Mouse (Mus musculus) layer of hippocampus, adult 18-20 months (tissue): ENCODE data around the gene Tmem184b. TPM values are rescaled to one million over a fixed set of nuclear protein-coding genes. Genes with fewer than 3 reads are reported as not detected.
A peak's percentile ranks its signal among the peaks of the same experiment; 100 is the strongest.

Experiments
- DNase-seq, 2 experiments: peaks; one replicate each; pipeline ENCODE4 v3.0.0; 2022; ENCODE audit warnings: low spot score in 2 of 2
- total RNA-seq, 2 experiments: library from RNA; stranded (reverse); gene quantifications; 2 replicates each; pipeline ENCODE4 v1.2.3; 2021

Gene Tmem184b
- total RNA-seq, 2 experiments from 2014 or later, result 55.0 to 57.9 TPM

- DNase-seq, result no peak
Measured at GRCm38 (mm10) chr15:79369452-79370280, 33.7 kb downstream of the Tmem184b start.

DNA sequence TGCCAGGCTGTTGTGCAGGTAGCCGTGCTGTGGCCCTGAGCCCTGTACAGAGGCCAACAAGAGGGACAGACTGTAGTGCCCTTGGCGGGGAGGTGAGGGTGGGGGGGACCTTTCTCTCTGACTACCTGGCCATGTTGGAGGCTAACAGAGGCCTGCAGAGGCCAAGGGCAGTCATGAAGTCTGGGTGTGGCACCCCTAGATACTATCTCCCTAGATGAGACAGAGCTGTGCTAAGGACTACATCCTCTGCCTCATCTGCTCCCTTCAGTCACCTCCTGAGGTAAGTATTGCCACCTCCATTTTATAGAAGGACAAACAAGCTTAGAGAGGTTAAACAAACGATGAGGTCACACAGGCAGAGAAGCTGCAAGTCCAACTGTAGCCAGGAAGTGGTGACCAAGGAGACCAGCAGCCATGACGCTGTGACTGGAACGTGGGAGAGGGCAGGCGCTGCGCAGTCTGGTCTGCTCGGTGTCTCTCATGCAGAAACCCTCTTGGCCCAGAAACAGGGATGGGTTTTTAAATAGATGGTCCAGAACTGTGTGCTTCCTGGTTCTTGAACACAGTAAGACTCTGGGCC, 34.4 kb downstream of the Tmem184b start:
- DNase-seq, result no peak

DNA sequence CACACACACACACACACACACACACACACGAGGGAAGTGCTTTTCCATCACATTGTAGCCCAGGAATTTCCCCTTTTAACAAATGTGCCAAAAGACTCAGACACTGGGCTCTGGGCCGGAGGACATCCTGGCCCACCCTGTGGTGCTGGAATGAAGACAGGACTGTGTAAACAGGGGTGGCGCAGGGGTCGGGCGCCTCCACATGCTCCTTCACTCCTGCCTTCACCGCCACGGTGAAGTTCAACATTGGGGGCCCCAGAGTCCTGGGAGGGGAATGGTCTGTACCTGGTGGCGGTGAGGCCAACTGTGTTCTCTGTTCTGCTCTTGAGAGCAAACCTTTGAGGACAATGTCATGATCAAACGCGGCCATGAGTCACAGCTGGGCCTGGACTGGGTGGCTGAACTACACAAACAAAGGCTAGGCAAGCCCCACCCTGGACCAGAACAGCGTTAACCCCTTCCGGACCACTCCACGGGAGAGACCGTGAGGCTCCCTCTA, 35.0 kb downstream of the Tmem184b start:
- no peak for DNase-seq

- DNase-seq, result no peak
Measured at GRCm38 (mm10) chr15:79366402-79366801, 37.0 kb downstream of the Tmem184b start.

DNA sequence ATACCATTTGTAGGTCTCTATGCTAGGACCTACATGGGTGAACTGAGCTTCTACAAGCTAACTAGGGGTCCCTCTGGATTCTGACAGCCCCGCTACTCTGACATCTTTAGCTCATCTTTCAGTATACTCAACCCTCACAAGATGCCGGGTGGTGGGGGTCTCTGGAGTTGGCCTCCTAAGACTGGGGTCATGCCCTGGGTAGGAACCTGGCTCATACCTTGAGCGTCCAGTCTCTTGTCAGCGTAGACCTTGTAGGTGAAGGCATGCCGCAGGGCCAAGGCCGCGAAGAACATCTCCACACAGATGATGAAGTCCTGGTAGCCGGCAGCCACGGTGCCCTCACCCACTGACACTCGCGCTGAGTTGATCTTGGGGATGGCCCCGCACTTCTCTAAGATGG, 38.3 kb downstream of the Tmem184b start:
- no peak for DNase-seq

GRCm38 (mm10) chr15:79364120-79364519, 39.2 kb downstream of the Tmem184b start:
- DNase-seq, result no peak

DNA sequence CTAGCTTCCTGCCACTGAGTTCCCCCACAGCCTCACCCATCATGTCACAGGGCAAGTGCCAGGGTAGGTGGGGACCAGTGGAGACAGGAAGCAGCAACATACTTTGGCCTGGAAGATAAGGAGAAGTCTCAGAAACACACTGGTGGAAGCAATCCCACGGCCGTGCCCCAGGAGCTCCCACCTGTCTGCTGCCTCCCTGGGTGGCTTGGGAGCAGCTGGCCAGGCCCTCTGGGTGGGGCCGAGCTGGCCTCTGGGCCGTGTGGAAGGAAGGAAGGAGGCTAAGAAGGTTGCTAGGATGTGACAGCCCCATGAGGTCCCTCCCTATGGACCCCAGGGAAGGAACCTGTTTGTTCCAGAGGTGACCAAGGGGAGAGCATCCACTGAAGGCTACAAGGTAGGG, 42.3 kb downstream of the Tmem184b start:
- no peak for DNase-seq

- DNase-seq, result no peak
Measured at GRCm38 (mm10) chr15:79360371-79360770, 43.0 kb downstream of the Tmem184b start.

DNA sequence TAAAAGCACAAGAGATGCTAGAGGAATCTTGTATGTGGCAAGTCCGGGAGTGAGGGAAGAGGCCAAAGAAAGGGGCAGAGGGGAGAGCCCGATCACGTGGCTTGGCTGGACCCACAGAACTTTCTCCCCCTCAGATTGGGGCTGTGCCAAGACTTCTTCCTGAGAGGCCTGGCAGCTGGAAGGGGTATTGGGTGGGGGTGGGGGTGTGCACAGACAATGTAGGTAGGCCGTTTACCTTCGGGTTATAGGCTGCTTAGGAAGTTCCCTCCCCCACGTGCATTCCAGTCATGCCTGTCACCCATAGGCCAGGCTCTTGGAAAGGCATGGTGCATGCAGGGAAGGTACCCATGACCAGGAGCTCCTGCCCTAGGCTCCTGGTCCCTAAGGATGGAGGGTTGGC, 43.4 kb downstream of the Tmem184b start:
- no peak for DNase-seq

- DNase-seq, result no peak
Measured at GRCm38 (mm10) chr15:79357974-79358690, 45.2 kb downstream of the Tmem184b start.

GRCm38 (mm10) chr15:79357036-79357911, 46.1 kb downstream of the Tmem184b start:
- DNase-seq, result peak in 1 of 2 experiments; percentile 31

DNA sequence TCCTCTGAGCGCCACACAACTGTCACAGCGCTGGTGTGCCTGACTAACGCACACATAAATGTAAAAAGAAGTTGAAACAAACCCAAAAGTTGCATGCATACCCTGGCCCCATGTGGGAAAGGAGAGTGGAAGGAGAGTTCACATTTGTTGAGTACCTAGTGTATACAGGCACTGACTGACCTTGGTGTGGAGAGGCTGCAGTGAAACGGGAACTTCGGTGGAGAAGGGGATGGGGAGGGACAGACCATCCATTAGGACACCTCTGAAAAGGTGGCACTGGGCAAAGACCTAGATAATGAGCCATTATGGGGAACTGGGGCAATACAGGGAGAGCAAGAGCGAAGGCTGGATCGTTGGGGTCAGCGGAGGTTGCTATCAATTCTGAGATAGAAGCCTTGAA, 46.9 kb downstream of the Tmem184b start:
- DNase-seq, result no peak

DNA sequence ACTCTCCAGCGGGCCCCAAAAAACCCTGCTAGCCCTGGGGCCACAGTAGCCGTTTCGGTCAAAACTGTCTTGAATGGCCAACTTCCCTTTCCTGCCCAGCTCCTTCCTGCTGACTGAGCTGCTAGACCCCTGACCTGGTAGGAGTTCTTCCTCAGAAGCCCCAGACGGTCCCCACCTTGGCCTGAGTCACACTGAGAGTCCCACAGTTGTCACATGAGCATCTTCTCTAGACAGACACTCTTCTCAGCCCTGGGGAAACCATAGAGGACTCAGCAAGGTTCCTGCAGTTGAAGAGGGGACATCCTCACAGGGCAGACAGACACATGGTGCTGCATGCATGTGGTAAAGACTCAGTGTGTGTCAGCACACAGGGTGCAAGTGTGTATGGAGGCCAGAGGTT, 48.8 kb downstream of the Tmem184b start:
- no peak for DNase-seq

DNA sequence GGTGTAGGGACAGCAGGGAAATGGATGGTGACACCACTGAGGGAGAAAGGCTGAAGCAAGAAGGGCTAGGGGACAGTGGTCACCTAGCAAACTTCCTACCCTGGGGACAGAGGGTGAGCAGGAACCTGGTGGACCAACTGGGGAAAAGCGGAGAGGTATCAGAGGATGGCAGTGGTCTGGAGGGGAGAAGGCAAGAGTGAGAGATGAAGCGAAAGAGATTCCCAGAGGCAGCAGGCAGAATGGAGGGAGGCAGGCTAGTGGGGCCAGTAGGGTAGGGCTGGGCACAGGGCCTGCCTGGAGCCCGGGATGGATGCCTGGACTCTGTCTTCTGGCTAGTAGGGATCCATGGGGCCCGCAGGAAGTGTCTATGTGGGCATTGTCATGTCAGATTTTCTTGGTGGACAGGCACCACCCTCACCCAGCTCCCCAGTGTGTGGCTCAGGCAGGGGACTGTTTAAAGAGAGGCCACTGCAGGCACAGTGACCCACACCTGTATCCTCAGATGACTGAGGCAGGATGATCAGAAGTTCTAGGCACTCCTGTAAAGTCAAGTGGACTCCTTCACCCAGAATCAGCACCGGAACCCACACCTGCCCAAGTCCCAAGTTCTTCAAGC, 49.6 kb downstream of the Tmem184b start:
- DNase-seq, result no peak

DNA sequence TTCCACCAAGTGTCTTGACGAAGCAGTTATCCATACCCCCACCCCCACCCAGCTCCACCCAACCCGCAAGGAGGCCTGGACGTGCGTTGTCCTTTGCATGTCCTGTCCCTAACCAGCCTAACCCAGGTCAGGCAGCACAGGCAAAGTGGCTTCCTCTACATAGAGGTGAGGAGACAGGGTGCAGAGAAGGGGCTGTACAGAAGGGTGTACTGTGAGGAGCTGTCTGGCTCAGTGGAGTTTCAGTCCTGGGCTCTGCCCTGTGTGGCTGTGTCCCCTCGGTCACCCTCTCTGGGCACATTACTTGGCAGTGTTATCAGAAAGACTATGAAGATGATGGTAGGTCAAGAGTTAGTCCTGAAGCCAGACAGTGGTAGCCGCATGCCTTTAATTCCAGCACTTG, 50.9 kb downstream of the Tmem184b start:
- DNase-seq, result no peak

DNA sequence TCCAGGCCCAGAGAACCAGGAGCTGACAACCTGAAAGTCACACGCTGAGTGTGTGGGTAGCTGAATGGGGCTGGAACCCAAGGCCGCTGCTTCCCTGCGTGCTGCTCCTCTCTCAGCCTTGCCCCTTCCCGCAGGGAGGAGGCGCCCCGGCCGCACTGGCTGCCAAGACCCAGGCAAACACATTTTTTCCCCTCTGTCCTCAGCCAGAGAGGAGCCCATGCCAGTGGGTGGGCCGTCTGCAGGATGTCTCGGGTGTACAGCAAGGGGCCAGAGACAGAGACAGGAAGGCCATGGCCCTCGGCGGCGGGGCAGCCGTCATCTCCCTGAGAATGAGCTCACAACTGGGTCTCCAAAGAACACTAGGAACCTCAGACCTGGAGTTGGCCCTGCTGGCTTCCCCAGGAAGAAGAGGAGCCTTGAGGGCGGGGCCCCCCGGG, 52.0 kb downstream of the Tmem184b start:
- no peak for DNase-seq

DNA sequence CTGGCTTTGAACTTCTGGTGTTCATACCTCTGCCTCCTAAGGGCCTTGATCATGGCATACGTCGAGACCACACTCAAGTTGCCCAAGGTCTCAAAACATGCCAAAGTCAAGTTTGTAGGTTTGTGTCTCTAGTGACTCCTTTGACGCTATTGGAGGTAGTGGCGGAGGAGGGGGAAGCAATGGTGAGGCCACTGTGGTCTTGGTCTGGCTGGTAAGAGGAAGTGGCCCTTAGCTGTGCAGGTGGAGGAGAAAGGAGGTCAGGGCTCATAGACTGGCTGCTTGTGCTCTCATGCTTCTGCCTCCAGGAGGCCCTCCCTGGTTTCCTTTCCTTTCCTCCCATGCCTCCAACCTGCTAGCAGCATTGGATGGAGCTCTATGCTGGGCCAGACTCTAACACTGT, 52.5 kb downstream of the Tmem184b start:
- DNase-seq, result no peak

DNA sequence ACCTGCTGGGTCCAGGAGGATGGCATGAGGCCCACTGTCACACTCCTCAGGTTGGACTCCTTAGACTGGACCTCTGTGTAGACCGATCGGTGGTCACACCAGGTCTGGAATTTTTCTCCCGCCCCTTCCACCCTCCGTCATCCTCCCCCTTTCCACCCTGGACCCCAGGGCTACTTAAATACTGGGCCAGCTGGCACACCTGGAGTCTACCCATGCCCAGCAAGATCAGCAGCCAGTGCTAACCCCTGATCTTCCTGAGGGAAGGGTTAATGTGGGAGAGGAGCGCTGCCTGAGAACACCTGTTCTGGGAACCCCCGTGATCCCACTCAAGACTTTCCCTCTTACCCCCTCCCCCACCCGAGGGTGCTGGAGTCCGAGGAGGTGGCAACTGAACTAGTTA, 54.7 kb downstream of the Tmem184b start:
- DNase-seq, result no peak

GRCm38 (mm10) chr15:79347845-79348506, 55.4 kb downstream of the Tmem184b start:
- peak in 1 of 2 experiments; percentile 19 for DNase-seq
